ENCODE assay signal across 23 mouse cellular contexts in genomic region chr6:95608123-95608522, GRCm38 (mm10).
"Had no signal": no experiment of that assay in that cellular context is flagged by ENCODE, and none has a peak within 500 bp of the region (broad histone marks: within the 10 kb centered on the region; RNA-seq: fewer than 3 reads in every experiment).

No protein-coding gene starts in this region.

- H3K9ac ChIP-seq: forebrain, postnatal 0 days; heart, embryonic 12.5 days; hindbrain, embryonic 12.5 days; hindbrain, embryonic 14.5 days; kidney, embryonic 15.5 days; limb, embryonic 12.5 days had no signal

- H3K27me3 ChIP-seq: heart, embryonic 12.5 days; hindbrain, embryonic 12.5 days; kidney, embryonic 15.5 days; limb, embryonic 12.5 days had no signal

- H3K9me3 ChIP-seq: heart, embryonic 10.5 days; heart, embryonic 12.5 days; hindbrain, embryonic 10.5 days; hindbrain, embryonic 12.5 days; kidney, embryonic 15.5 days; limb, embryonic 10.5 days; limb, embryonic 12.5 days had no signal

- H3K4me1 ChIP-seq: heart, embryonic 10.5 days; heart, embryonic 12.5 days; hindbrain, embryonic 10.5 days; hindbrain, embryonic 12.5 days; kidney, embryonic 15.5 days had no signal

- H3K4me3 ChIP-seq: heart, embryonic 10.5 days; heart, embryonic 12.5 days; hindbrain, embryonic 10.5 days; hindbrain, embryonic 12.5 days; kidney, embryonic 15.5 days; left cerebral cortex, adult 2 months; limb, embryonic 10.5 days; limb, embryonic 12.5 days had no signal

- H3K4me2 ChIP-seq: heart, embryonic 12.5 days; hindbrain, embryonic 12.5 days; hindbrain, embryonic 14.5 days; kidney, embryonic 15.5 days; limb, embryonic 12.5 days had no signal

- DNase-seq: forebrain, postnatal 0 days; gastrocnemius, postnatal 14 days; gastrocnemius, postnatal 36 days; heart, postnatal 10 days; heart, postnatal 4 days; kidney, adult 11 months; kidney, adult 2 months; kidney, adult 9 months; kidney, postnatal 14 days; kidney, postnatal 36 days had no signal

- H3K27ac ChIP-seq: heart, embryonic 10.5 days; hindbrain, embryonic 10.5 days; hindbrain, embryonic 12.5 days; hindbrain, embryonic 14.5 days; kidney, embryonic 15.5 days; kidney, postnatal 0 days; left cerebral cortex, adult 2 months; limb, embryonic 10.5 days; limb, embryonic 12.5 days had no signal

- H3K36me3 ChIP-seq: heart, embryonic 10.5 days; heart, embryonic 12.5 days; hindbrain, embryonic 10.5 days; hindbrain, embryonic 12.5 days; limb, embryonic 10.5 days; limb, embryonic 12.5 days had no signal

- ATAC-seq: forebrain, postnatal 0 days; hindbrain, embryonic 16.5 days; inflammation-experienced regulatory T-cells, adult 6 months; intestine, embryonic 16.5 days had no signal
